Mouse (Mus musculus): ENCODE data around the gene Egln2. TPM values are rescaled to one million over a fixed set of nuclear protein-coding genes. Genes with fewer than 3 reads are reported as not detected.
A peak's percentile ranks its signal among the peaks of the same experiment; 100 is the strongest.

Egln2 gene
- polyA plus RNA-seq, 1 experiment: 30.5 TPM

GRCm38 (mm10) chr7:27136410-27136996 is 30.1 kb downstream of the Egln2 start:
- Histone ChIP-seq H3K27ac (ENCODE audit: insufficient read depth, low read length) (no peak overlapping the region), H3K4me1 (ENCODE audit: control insufficient read depth, insufficient read depth, low read length) (no peaks in the 10 kb centered on the region), H3K4me3 (ENCODE audit: insufficient read depth, low read length) (no peak overlapping the region)
- TF ChIP-seq CTCF (IDR thresholded peaks at IDR 0.05; ENCODE audit: borderline replicate concordance, insufficient read depth, low read length): no peak
- TF ChIP-seq POLR2A (IDR thresholded peaks at IDR 0.05; ENCODE audit: low read depth, low read length): no peak

GRCm38 (mm10) chr7:27133757-27134156 is 32.8 kb downstream of the Egln2 start:
- Histone ChIP-seq H3K27ac (ENCODE audit: insufficient read depth, low read length) (no peak overlapping the region), H3K4me1 (ENCODE audit: control insufficient read depth, insufficient read depth, low read length) (no peaks in the 10 kb centered on the region), H3K4me3 (ENCODE audit: insufficient read depth, low read length) (no peak overlapping the region)
- no peak for TF ChIP-seq POLR2A (IDR thresholded peaks at IDR 0.05; ENCODE audit: low read depth, low read length)
- TF ChIP-seq CTCF (IDR thresholded peaks at IDR 0.05; ENCODE audit: borderline replicate concordance, insufficient read depth, low read length): no peak

- TF ChIP-seq CTCF (IDR thresholded peaks at IDR 0.05; ENCODE audit: borderline replicate concordance, insufficient read depth, low read length): no peak
- no peak for TF ChIP-seq POLR2A (IDR thresholded peaks at IDR 0.05; ENCODE audit: low read depth, low read length)
- Histone ChIP-seq H3K4me3 (ENCODE audit: insufficient read depth, low read length) (no peak overlapping the region), H3K27ac (ENCODE audit: insufficient read depth, low read length) (no peak overlapping the region), H3K4me1 (ENCODE audit: control insufficient read depth, insufficient read depth, low read length) (no peaks in the 10 kb centered on the region)
Measured at GRCm38 (mm10) chr7:27133156-27133555, 33.4 kb downstream of the Egln2 start.

GRCm38 (mm10) chr7:27132588-27132987 is 34.0 kb downstream of the Egln2 start:
- H3K4me3 ChIP-seq (ENCODE audit: insufficient read depth, low read length): no peak overlapping the region
- no peak overlapping the region for H3K27ac ChIP-seq (ENCODE audit: insufficient read depth, low read length)
- TF ChIP-seq POLR2A (IDR thresholded peaks at IDR 0.05; ENCODE audit: low read depth, low read length) (no peak), CTCF (IDR thresholded peaks at IDR 0.05; ENCODE audit: borderline replicate concordance, insufficient read depth, low read length) (no peak)
- H3K4me1 ChIP-seq (ENCODE audit: control insufficient read depth, insufficient read depth, low read length): no peaks in the 10 kb centered on the region

- H3K27ac ChIP-seq (ENCODE audit: insufficient read depth, low read length): no peak overlapping the region
- TF ChIP-seq POLR2A (IDR thresholded peaks at IDR 0.05; ENCODE audit: low read depth, low read length) (no peak), CTCF (IDR thresholded peaks at IDR 0.05; ENCODE audit: borderline replicate concordance, insufficient read depth, low read length) (no peak)
Measured at GRCm38 (mm10) chr7:27131387-27131786, 35.2 kb downstream of the Egln2 start.

GRCm38 (mm10) chr7:27130521-27131370 is 35.9 kb downstream of the Egln2 start:
- Histone ChIP-seq H3K27ac (ENCODE audit: insufficient read depth, low read length) (no peak overlapping the region), H3K4me1 (ENCODE audit: control insufficient read depth, insufficient read depth, low read length) (no peaks in the 10 kb centered on the region), H3K4me3 (ENCODE audit: insufficient read depth, low read length) (no peak overlapping the region)
- TF ChIP-seq POLR2A (IDR thresholded peaks at IDR 0.05; ENCODE audit: low read depth, low read length) (no peak), CTCF (IDR thresholded peaks at IDR 0.05; ENCODE audit: borderline replicate concordance, insufficient read depth, low read length) (no peak)

More at GRCm38 (mm10) chr7:27131387-27131786, 35.2 kb downstream of the Egln2 start:
- Histone ChIP-seq H3K4me1 (ENCODE audit: control insufficient read depth, insufficient read depth, low read length) (no peaks in the 10 kb centered on the region), H3K4me3 (ENCODE audit: insufficient read depth, low read length) (no peak overlapping the region)

- Histone ChIP-seq H3K27ac (ENCODE audit: insufficient read depth, low read length) (no peak overlapping the region), H3K4me3 (ENCODE audit: insufficient read depth, low read length) (no peak overlapping the region), H3K4me1 (ENCODE audit: control insufficient read depth, insufficient read depth, low read length) (no peaks in the 10 kb centered on the region)
- TF ChIP-seq CTCF (IDR thresholded peaks at IDR 0.05; ENCODE audit: borderline replicate concordance, insufficient read depth, low read length) (no peak), POLR2A (IDR thresholded peaks at IDR 0.05; ENCODE audit: low read depth, low read length) (no peak)
Measured at GRCm38 (mm10) chr7:27129811-27130210, 36.8 kb downstream of the Egln2 start.

GRCm38 (mm10) chr7:27128946-27129345 is 37.7 kb downstream of the Egln2 start:
- Histone ChIP-seq H3K4me1 (ENCODE audit: control insufficient read depth, insufficient read depth, low read length) (no peaks in the 10 kb centered on the region), H3K4me3 (ENCODE audit: insufficient read depth, low read length) (no peak overlapping the region), H3K27ac (ENCODE audit: insufficient read depth, low read length) (no peak overlapping the region)
- no peak for TF ChIP-seq CTCF (IDR thresholded peaks at IDR 0.05; ENCODE audit: borderline replicate concordance, insufficient read depth, low read length)
- TF ChIP-seq POLR2A (IDR thresholded peaks at IDR 0.05; ENCODE audit: low read depth, low read length): no peak

- TF ChIP-seq POLR2A (IDR thresholded peaks at IDR 0.05; ENCODE audit: low read depth, low read length) (no peak), CTCF (IDR thresholded peaks at IDR 0.05; ENCODE audit: borderline replicate concordance, insufficient read depth, low read length) (peak; percentile 73; the same call in 1 of the 2 replicates)
- Histone ChIP-seq H3K4me3 (ENCODE audit: insufficient read depth, low read length) (no peak overlapping the region), H3K4me1 (ENCODE audit: control insufficient read depth, insufficient read depth, low read length) (no peaks in the 10 kb centered on the region), H3K27ac (ENCODE audit: insufficient read depth, low read length) (no peak overlapping the region)
Measured at GRCm38 (mm10) chr7:27128162-27128561, 38.4 kb downstream of the Egln2 start.

- Histone ChIP-seq H3K4me1 (ENCODE audit: control insufficient read depth, insufficient read depth, low read length) (no peaks in the 10 kb centered on the region), H3K4me3 (ENCODE audit: insufficient read depth, low read length) (no peak overlapping the region), H3K27ac (ENCODE audit: insufficient read depth, low read length) (no peak overlapping the region)
- TF ChIP-seq CTCF (IDR thresholded peaks at IDR 0.05; ENCODE audit: borderline replicate concordance, insufficient read depth, low read length) (no peak), POLR2A (IDR thresholded peaks at IDR 0.05; ENCODE audit: low read depth, low read length) (no peak)
Measured at GRCm38 (mm10) chr7:27124969-27125368, 41.6 kb downstream of the Egln2 start.

All from embryonic fibroblast, embryonic 13.5 days (primary cell).